Mouse (Mus musculus) liver (tissue): ENCODE measurements at regions not wholly inside any gene's neighbourhood (a gene's known extent, or its start where the extent isn't known, plus 50 kb on each side); places are given as distances from the start of the nearest gene placed in this dataset.

Source experiments
- DNase-seq: peaks from one replicate; pipeline ENCODE4 v3.0.0-alpha.2; 2020; ENCODE audit warnings: mixed read lengths

DNA sequence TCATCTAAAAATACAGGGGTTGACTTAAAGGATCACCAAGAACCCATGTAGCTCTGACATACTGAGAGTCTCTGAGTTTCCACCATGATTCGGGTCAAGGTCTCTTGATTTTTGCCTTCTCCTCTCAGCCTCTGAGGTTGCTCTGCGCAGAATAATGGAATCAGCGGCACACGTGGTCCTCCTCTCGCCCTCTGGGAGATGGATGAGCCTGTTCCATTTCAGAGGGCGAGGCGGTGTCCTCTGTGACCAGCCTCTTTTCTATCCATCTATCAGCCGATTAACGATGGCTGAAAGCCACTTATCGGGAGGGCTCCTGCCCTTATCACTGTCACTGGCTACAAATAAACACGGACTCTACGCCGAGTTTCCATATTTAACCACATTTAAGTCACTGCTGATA is 124.6 kb upstream of the Pax6 start:
- no peak for DNase-seq

DNA sequence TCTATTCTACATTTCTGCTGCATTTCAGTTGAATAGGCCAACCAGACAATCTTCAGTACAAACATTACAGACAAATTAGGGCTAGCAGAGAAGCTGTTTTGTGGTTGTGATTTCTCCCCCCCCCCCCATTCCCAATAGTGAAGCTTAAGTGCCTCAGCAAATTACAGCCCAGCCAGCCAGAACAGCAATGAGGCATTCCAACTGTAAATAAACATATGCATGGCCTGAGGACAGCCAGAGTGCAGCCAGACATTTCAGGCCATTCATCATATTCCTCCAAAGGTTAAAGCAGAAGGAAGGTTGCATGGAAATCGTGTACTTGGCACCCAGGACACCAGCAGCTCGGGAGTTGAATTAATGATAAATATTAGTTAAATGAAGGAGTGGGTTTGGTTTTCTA is 116.6 kb upstream of the Pax6 start:
- no peak for DNase-seq

DNA sequence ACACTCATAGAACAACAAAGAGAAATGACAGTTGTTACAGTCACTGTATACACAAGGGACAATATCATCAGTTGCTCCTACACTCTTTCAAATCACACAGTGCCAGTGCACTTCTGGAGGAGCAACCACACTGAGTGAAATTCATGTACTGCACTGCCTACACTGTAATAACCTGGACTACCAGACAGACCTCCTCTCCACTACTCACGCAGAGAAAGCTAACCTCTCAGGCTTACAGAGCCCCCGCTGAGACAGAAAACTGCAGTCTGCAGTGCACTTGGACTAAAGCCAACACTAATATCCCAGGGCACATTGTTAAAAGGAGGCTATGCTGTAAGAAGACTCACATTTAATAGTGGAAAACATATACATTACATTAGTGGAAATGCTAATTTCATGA is 81.9 kb upstream of the Pax6 start:
- DNase-seq = no peak

DNA sequence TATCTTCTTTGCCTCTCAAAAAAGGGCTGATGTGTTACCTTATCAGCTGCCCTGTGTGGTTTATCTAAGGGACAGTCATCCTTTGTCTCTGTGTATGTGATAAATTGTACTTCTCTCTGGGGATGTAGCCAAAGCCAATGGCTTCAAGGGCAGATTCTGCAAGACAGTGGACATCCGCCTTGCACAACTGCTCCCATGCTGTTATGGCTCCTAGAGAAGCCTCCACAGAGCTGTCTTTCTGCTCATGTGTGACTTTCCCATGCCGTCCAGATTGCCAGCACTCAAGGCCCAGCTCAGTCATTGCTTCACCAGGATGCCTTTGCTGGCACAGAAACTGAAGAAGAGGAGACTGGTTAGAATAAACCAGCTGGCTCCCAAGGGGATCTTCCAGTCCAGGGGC is 74.6 kb upstream of the Pax6 start:
- no peak for DNase-seq

DNA sequence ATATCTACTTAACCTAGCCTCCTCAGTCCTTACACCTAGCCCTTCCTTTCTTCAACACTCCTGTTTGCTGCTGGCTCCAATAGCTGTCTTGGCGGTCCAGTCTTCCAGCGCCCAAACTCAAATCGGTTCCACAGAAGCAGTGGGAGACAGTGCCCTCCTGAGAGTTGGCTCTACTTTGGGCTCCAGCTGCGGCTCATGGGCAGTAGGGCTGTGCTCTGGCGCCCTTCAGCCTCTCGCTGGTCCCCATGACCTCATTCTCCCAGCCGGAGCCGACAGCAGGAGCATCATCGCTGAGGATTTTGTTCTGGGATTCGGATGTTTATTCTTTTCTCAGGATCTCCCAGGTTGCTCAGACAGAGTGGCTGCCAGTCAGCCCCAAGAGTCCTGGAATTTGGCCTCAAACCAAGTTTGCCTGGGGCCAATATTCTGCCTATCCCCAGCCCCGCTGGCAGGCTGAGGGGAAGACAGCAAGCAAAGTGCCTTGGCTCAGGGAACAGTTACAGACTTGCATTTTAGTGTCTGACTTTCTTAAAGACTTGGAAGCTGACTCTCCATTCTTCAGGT is 64.1 kb upstream of the Pax6 start:
- no peak for DNase-seq

DNA sequence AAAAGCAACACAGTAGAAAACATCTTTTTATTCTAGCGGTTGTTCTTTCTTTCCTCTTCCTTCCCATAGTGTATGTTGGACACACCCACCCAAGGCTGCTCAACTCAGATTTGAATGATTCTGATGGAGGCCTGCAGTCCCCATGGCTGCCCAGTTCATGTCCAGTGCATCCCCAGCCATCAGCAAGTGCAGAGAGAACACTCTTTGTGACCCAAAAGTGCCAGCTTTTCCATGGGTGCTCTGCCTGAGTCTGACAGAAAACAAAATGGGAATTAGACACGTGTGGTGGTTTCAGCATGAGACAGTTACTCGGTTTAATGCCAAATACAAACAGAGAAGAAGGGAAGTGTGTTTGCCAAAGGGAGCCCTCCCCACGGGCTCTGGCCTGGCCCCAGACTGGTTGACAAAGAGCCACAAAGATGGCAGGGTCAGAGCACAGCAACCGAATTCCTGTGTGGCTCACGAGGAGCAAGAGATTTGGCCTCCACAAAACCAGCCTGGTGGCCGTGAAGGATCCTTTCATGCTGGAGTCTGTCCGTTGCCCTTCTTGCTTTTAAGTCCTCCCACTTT is 60.6 kb upstream of the Pax6 start:
- no peak for DNase-seq

DNA sequence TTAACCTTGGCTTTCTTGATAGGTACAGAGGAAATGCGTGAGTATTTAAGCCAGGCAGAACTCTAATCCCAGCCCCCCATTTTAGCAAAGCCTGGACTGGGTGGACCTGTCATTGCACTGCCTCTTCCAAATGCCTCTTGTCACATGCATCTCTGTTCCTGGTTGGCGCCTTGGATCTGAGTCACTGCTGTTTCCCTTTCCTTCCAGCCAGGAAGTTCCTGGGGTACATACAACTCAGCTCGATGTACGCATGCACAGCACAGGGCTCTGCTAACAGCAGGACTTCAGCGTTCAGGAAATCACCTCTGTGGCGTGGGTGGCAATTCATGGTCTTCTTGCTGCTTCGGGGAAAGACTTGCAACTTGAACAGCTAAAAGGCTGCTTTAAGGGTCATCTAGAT is 59.9 kb upstream of the Pax6 start:
- no peak for DNase-seq

DNA sequence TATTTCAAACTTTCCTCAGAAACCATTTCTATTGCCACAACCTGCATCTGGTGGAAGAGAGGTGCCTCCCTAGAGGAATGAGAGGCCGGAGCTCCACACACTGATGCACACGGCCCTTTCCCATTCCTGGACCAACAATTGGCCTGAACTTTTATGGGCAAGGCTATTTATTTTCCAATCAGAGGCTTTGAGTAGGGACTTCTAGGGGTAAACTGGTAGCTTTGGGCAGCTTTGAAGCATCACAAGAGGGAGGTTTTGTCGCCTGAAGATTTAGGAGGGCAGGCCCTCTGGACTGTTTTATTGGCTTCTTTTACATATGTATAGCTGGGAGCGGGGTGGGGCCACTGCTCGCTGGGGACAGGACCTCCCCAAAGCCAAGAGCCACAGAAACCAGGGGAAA is 57.7 kb upstream of the Pax6 start:
- no peak for DNase-seq

DNA sequence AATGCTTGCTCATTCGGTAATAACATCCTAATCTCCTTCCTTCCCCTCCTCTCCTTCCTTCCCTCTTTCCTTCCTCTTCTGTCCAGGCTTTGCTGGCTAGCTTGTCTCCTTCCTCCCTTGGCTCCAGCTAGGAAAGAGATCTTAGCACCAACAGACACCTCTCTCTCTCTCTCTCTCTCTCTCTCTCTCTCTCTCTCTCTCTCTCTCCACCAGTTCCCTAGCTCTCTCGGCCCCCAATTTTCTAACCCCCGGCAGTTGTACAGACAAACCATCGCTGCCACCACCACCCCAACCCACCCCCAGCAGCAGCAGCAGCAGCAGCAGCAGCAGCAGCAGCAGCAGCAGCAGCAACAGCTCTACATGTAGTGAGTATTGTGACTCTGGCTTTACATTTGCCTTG is 57.0 kb upstream of the Pax6 start:
- DNase-seq = no peak

DNA sequence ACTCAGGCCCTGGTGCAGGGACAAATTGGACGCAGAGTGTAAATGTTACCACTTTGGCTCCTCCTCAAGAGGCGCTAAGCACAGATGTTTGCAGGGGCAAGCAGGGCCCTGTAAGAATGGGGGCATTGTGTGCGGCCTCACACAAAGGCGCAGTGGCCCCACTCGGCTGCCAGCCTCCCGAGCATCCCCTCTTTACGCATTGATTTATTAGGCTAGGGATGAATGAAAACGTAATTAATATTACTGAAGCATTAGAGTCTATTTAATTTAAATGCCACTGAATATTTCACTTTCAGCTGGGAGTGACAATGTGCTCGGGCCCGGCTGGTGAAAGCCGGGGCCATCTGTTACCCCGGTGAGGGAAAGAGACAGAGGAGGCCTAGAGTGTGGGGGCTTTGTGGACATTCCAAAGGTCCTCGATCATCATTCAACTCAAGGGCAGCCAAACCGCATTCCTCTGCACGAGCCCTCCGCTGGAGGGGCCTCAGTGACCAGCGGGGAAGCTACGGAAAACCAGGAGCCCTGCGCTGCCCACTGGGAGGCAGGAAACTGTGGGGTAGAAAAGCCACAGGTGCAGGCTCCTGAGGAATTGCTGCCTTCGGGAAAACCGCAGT is 56.5 kb upstream of the Pax6 start:
- DNase-seq = no peak

DNA sequence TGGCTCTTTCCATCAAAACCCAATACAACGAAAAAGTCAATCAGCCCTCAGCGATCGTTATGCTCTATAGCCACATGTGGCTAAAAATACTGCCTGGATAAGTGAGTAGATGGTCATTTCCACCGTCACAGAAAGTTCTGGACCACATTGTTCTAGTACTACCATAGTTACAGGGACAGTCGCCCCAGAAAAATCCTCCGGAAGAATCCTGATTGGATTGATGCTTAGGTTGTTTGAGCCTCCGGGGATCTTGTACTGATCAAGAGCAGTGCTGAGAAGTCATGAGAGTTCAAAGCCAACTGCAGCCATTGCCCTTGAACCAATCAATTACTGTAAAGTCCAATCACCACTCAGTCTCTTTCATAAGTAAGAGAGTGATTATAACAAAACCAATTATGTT is 56.0 kb upstream of the Pax6 start:
- no peak for DNase-seq

DNA sequence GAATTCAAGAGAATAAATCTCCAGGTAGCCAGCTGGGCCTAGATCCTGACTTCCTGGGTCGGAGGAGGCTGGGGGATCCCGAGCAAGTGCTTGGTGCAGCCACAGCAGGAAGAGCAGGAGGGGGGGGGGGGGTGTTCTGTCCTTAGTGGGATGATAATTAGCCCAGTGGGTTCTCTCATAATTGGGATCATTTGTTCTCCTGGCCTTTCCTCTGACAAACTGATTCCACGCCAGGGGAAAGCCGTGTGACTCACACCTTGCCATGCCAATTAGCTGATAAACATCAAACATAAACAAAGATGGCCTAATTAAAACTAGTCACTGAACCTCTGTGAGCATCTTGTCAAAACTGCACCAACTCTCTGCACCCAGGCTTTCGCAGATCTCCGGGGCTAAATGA is 55.5 kb upstream of the Pax6 start:
- no peak for DNase-seq

DNA sequence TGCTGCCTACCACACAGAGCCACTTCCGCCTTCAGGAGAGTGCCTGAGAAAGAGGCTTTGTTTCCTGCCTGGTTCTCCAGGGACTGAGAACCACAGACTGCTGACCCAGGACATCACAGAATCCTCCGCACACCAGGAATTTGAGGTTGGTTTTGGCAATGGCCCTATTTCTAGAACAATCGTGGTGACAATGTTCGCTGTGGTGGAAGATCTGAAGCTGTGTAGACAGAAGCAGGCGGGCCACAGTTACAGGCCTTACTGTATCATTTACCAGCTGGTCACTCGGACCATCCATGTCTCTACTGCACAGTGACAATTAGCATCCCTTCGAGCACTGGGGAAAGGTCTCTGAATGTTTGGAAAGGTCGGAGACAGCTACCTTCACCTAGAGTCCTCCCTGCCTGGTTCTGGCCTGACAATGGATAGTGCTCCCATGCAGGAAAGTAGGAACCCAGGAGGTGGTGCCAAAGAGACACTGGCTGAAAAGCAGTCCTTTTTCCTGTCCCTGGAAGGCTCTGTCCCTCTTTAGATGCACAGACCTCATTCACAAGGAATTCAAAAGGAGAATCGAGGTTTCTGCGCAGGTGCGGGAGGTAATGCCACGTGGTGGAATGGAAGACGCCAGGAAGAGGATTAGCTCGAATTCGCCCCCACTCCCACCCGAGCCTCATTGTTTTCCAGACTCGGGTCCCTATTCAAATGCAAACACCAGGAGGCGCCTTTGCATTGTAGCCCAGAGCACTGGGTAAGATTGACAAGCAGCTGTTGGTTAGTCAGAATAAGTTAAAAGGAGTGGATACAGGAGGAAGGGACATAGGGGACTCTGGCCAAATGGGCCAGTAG is 52.6 kb upstream of the Pax6 start:
- DNase-seq = peak; percentile 17
